Mouse (Mus musculus) right cerebral cortex, postnatal 36 days (tissue): ENCODE results near the gene Fxr1.
"Not testable (repeated sequence)": the region's sequence is repeated elsewhere in the genome, so short reads cannot be mapped to it uniquely, and the experiment has no call there.

ENCODE experiments used
- DNase-seq, 2 experiments: peaks; one replicate each; pipeline ENCODE4 v3.0.0; 2022; ENCODE audit warnings: low spot score in 2 of 2, mixed read lengths in 1 of 2

The Fxr1 gene

GRCm38 (mm10) chr3:34019540-34020381 lies at the start of gene Fxr1:
TSS of gene Fxr1 (plus strand) at chr3:34019943.
- DNase-seq, result peak; percentile 75 to 76

- no peak for DNase-seq
These were observed 40.3 kb upstream of the Fxr1 start for GRCm38 (mm10) chr3:33979395-33979794.

GRCm38 (mm10) chr3:33982746-33983145 lies 37.0 kb upstream of the Fxr1 start:
- no peak for DNase-seq

GRCm38 (mm10) chr3:33989302-33989701 lies 30.4 kb upstream of the Fxr1 start:
- no peak for DNase-seq

- DNase-seq, result no peak
These were observed 29.3 kb upstream of the Fxr1 start for GRCm38 (mm10) chr3:33990451-33990850.

- no peak for DNase-seq
These were observed 28.8 kb upstream of the Fxr1 start for GRCm38 (mm10) chr3:33990921-33991320.

GRCm38 (mm10) chr3:33993421-33994126 lies 26.2 kb upstream of the Fxr1 start:
- DNase-seq, result no peak

GRCm38 (mm10) chr3:33994127-33994488 lies 25.6 kb upstream of the Fxr1 start:
- no peak for DNase-seq

- not testable (repeated sequence) for DNase-seq
These were observed 18.1 kb upstream of the Fxr1 start for GRCm38 (mm10) chr3:34001691-34002090.

GRCm38 (mm10) chr3:34003860-34004259 lies 15.9 kb upstream of the Fxr1 start:
- DNase-seq, result no peak

GRCm38 (mm10) chr3:34006301-34006700 lies 13.4 kb upstream of the Fxr1 start:
- no peak for DNase-seq

GRCm38 (mm10) chr3:34006824-34007223 lies 12.9 kb upstream of the Fxr1 start:
- no peak for DNase-seq

- no peak for DNase-seq
These were observed 12.1 kb upstream of the Fxr1 start for GRCm38 (mm10) chr3:34007611-34008010.

GRCm38 (mm10) chr3:34008191-34008590 lies 11.6 kb upstream of the Fxr1 start:
- DNase-seq, result no peak

- DNase-seq, result no peak
These were observed 877 bp downstream of the Fxr1 start for GRCm38 (mm10) chr3:34020382-34021258.

- DNase-seq, result no peak
These were observed 1.6 kb downstream of the Fxr1 start for GRCm38 (mm10) chr3:34021259-34021828.

- DNase-seq, result no peak
These were observed 9.2 kb downstream of the Fxr1 start for GRCm38 (mm10) chr3:34028935-34029334.

- no peak for DNase-seq
These were observed 10.9 kb downstream of the Fxr1 start for GRCm38 (mm10) chr3:34030601-34031000.

- DNase-seq, result no peak
These were observed 14.1 kb downstream of the Fxr1 start for GRCm38 (mm10) chr3:34033720-34034364.

- DNase-seq, result no peak
These were observed 15.1 kb downstream of the Fxr1 start for GRCm38 (mm10) chr3:34034803-34035202.

- no peak for DNase-seq
These were observed 16.0 kb downstream of the Fxr1 start for GRCm38 (mm10) chr3:34035706-34036105.
